Mouse (Mus musculus) spleen, postnatal 10 days (tissue): ENCODE data around the gene Zbtb6.
A peak's percentile ranks its signal among the peaks of the same experiment; 100 is the strongest.

ENCODE experiments used
- DNase-seq, 2 experiments: peaks; one replicate each; pipeline ENCODE4 v3.0.0; 2021 to 2022; ENCODE audit warnings: low spot score in 2 of 2

Zbtb6 gene

GRCm38 (mm10) chr2:37442611-37443591, at the start of gene Zbtb6, which contains the start of the genes Zbtb26 and Rabgap1:
Gene Zbtb6 (minus strand): TSS chr2:37443171.
Gene Zbtb26 (minus strand): TSS chr2:37443135.
Gene Rabgap1 (plus strand): TSS chr2:37443279.
- DNase-seq = peak; percentile 89 to 96

GRCm38 (mm10) chr2:37488956-37489355, 46.0 kb upstream of the Zbtb6 start:
- DNase-seq = no peak

DNA sequence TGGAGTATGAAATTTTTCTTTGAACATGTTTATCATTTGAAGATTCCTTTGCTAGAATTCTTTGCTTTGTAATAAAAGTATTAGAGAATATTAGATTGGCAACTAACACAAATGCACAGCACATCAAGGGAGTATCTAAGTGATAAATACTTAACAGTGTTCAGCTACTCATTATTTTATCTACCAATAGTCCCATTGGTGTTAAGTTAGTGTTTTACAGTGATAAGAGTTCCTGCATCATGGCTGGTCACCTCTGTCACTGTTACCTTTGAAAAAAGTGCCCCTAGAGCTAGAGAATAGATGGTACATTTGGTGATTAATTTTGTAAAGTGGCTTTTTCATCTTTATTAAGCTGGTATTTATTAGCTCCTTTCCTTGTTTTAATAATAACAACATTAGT, 43.4 kb upstream of the Zbtb6 start:
- DNase-seq = no peak

DNA sequence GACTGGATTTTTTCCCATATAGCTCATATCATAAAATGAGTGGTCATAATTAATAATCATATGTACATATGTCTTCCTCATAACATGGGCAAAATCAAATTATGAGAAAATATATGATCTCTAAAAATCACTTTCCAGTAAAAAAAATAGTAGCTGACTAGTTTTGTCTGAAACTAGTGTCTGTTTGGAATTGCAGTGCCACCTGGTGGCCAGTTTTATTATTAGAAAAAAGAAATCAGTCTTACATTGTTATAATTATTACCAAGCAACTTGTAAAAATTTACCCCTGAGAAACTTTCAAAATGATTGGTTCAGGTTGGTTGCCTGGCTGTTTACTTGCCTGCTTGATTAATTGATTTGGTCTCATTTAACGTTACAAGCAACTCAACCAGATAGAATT, 42.4 kb upstream of the Zbtb6 start:
- peak; percentile 22 to 56 for DNase-seq

- no peak for DNase-seq
Measured at GRCm38 (mm10) chr2:37484165-37484564, 41.2 kb upstream of the Zbtb6 start.

DNA sequence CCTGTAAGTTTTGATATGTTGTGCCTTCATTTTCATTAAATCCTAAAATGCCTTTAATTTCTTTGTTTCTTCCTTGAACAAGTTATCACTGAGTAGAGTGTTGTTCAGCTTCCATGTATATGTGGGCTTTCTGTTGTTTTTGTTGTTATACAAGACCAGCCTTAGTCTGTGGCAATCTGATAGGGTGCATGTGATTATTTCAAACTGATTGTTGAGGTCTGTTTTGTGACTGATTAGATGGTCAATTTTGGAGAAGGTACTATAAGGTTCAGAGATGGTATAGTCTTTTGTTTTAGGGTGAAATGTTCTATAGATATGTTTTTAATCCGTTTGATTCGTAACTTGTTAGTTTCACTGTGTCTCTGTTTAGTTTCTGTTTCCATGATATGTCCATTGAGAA, 37.1 kb upstream of the Zbtb6 start:
- DNase-seq = no peak

DNA sequence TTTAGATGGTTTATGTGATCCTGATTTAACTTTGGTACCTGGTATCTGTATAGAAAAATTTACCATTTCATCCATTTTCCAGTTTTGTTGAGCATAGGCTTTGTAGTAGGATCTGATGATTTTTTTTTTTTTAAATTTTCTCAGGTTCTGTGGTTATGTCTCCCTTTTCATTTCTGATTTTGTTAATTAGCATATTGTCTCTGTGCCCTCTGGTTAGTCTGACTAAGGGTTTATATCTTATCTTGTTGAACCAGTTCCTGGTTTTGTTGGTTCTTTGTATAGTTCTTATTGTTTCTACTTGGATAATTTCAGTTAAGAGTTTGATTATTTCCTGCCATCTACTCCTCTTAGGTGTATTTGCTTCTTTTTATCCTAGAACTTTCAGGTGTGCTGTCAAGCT, 36.6 kb upstream of the Zbtb6 start:
- no peak for DNase-seq

DNA sequence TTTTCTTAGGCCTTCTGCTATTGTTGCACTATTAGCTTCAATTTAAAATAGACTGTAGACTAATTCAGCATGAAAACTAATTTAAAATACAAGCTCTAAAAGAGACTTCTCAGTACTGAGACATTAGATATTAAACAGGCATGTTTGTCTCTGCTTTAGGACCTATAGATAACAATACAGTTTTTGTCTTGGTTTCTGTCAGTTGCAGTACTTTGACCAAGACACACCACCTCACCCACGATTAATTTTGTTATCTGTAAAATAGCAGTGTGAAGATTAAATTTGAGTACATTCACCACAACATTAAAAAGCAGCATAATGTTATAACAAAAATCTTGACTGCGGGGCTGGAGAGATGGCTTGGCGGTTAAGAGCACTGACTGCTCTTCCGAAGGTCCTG, 23.3 kb upstream of the Zbtb6 start:
- DNase-seq = no peak

- no peak for DNase-seq
Measured at GRCm38 (mm10) chr2:37460707-37461106, 17.7 kb upstream of the Zbtb6 start.

GRCm38 (mm10) chr2:37452376-37452760, 9.4 kb upstream of the Zbtb6 start:
- DNase-seq = no peak

GRCm38 (mm10) chr2:37451667-37452375, 8.8 kb upstream of the Zbtb6 start:
- DNase-seq = peak; percentile 81 to 94

- no peak for DNase-seq
Measured at GRCm38 (mm10) chr2:37431609-37432008, 11.4 kb downstream of the Zbtb6 start.

DNA sequence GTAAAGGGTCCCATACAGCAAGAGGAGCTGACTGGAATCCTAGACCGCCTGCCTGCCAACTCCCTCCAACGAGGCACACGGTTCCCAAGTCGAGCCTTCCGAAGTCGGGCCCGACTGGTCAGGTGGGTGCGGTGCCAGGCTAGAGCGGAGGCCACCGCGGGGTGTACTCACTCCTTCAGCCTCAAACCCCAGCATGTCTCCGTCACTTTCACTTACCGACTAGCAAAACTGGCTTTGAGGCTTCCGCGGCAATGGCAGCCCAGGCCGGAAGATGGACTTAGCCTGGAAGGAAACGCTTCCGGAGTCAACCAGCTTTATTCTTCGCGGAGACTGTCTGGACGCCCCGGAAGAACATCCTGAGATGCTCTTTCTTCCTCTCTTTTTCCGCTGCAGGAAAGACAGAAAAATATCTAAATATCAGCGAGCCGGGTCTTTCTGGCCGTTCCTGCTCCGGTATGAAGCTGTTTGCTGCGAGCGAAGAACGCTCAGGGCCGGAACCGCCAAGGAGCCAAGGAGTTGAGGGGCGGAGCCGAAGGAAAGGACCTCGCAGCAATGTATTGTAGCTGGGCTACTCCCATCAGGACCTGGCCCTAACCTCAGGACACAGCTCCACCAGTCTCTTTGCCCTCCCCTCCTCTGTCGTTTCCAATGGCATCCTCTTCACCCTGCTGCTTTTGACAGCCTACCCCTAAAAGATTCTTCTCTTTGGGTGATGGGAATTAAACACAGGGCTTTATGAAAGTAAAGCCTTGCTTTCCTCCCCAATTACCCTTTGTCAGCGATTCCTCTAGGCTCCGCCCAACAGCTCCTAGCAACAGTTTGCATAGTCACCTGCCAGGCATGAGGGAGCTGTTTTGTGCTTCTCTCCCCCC, 12.1 kb downstream of the Zbtb6 start:
- peak; percentile 66 to 79 for DNase-seq

- no peak for DNase-seq
Measured at GRCm38 (mm10) chr2:37423671-37424070, 19.3 kb downstream of the Zbtb6 start.

- DNase-seq = peak; percentile 93 to 96
Measured at GRCm38 (mm10) chr2:37422306-37423304, 20.4 kb downstream of the Zbtb6 start, which contains the start of gene Rc3h2. Gene Rc3h2 (minus strand): TSS chr2:37422903.

DNA sequence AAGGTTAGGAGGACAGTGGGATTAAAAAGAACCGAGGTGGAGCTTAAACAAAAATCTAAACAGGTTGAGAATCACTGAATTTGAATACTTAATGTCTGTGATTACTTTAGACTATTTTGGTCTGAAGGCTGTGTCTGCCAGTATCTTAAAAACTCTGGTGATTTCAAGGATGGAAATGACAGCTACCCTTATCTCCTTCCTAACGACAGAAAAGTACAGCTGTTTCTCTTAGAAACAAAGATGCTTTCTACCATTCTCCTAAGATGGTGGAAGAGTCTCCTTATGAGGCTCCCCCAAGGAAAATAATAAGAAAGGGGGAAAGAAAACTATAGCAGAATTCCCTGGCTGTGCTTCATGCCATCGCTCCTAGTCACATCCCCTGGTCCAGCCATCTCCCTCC, 21.1 kb downstream of the Zbtb6 start:
- no peak for DNase-seq

- no peak for DNase-seq
Measured at GRCm38 (mm10) chr2:37395539-37395938, 47.4 kb downstream of the Zbtb6 start.

DNA sequence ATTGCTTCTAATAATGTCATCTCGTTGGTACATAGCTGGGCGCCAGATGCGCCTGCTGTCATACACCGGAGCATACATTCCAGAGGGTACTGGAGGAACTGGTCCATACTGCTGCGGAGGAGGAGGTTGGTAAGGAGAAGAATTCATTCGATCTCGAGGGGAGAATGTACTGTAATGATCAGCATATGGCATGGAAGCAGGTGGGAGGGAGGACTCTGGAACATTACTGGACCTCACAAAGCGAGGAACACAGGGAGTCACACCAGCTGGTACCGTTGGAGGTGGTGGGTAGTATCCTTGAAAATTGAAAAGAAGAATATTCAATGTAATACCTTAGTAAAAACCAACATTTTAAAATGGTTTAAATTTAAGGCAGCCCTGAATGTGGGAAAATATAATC, 60.0 kb downstream of the Zbtb6 start:
- no peak for DNase-seq

DNA sequence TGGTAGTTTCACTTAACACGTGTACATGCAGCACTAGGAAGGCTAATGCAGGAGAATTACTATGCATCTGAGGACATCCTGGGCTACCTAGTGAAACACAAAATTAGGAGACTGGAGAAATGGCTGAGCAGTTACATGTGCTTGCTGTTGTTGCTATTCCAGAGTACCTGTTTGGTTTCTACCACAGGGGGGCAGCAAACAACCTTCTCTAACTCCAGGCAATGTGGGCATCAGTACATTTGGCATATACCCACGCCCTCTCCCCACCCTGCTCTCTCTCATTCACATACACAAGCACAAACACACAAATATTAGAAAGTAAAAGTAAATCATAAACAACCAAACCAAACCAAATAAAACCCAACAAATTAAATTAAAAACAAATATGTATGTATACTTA, 62.8 kb downstream of the Zbtb6 start:
- peak; percentile 36 to 77 for DNase-seq

DNA sequence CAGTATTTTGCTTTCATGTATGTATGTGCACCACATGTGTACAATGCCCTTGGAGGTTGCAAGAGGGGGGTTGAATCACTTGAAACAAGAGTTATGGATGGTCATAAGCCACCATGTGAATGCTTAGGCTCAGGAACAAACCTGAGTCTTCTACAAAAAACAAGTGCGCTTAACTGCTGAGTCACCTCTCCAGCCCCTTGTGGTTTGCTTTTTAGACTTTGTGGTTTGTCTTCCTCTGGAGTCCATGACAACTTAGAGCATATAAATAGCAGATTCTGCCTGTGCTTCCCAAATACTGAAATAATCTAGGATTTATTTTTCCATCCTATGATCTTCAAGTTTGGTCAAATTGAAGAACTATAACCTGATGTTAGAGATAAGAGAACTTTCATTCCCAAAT, 67.0 kb downstream of the Zbtb6 start:
- no peak for DNase-seq
